Mouse (Mus musculus) CH12.LX (cell line): ENCODE results near the gene Pate2.

ENCODE experiments used
- CTCF ChIP-seq, 2 experiments: IDR thresholded peaks in 1 of 2; conservative IDR thresholded peaks in 1 of 2; 2 replicates each; pipeline ENCODE4 v1.5.1; 2011 to 2012; ENCODE audit warnings: low read depth in 2 of 2, low read length in 2 of 2, improper control_type of control experiment in 1 of 2, inconsistent platforms in 1 of 2, mild to moderate bottlenecking in 1 of 2, moderate library complexity in 1 of 2
- ELF1 ChIP-seq: IDR thresholded peaks from 2 replicates; pipeline ENCODE4 v1.6.1; 2014; ENCODE audit warnings: low read depth, mild to moderate bottlenecking, inconsistent platforms, low read length, improper control_type of control experiment
- KAT2A ChIP-seq: IDR thresholded peaks from 2 replicates; pipeline ENCODE4 v1.6.1; 2012; ENCODE audit warnings: low read length, improper control_type of control experiment, inconsistent platforms; ENCODE audit not compliant: insufficient replicate concordance
- MAFK ChIP-seq: IDR thresholded peaks from 2 replicates; pipeline ENCODE4 v1.6.1; 2011; ENCODE audit warnings: low read length, improper control_type of control experiment; ENCODE audit not compliant: insufficient replicate concordance
- MAX ChIP-seq: IDR thresholded peaks from 2 replicates; pipeline ENCODE4 v1.6.1; 2011; ENCODE audit warnings: low read length, improper control_type of control experiment
- MXI1 ChIP-seq: IDR thresholded peaks from 2 replicates; pipeline ENCODE4 v1.6.1; 2011; ENCODE audit warnings: mild to moderate bottlenecking, low read depth, low read length, improper control_type of control experiment
- NELFE ChIP-seq: IDR thresholded peaks from 2 replicates; pipeline ENCODE4 v1.6.1; 2011; ENCODE audit warnings: low read depth, low read length, improper control_type of control experiment
- POLR2A ChIP-seq: IDR thresholded peaks from 2 replicates; pipeline ENCODE4 v1.6.1; 2011; ENCODE audit warnings: low read depth, mild to moderate bottlenecking, improper control_type of control experiment, low read length
- TBP ChIP-seq: conservative IDR thresholded peaks from 2 replicates; pipeline ENCODE4 v1.6.1; 2011; ENCODE audit warnings: low read depth, low read length, improper control_type of control experiment
- USF2 ChIP-seq: conservative IDR thresholded peaks from 2 replicates; pipeline ENCODE4 v1.6.1; 2011; ENCODE audit warnings: low read depth, low read length, improper control_type of control experiment
- ZNF384 ChIP-seq: IDR thresholded peaks from 2 replicates; pipeline ENCODE4 v1.6.1; 2012; ENCODE audit warnings: low read depth, low read length, improper control_type of control experiment, inconsistent platforms

- no peak for TF ChIP-seq POLR2A
- no peak for TF ChIP-seq USF2
- no peak for TF ChIP-seq CTCF (conservative IDR thresholded peaks at IDR 0.05 in 1 of 2, IDR thresholded peaks at IDR 0.05 in 1 of 2; ENCODE audit: low read depth in 2 of 2, low read length in 2 of 2)
- TF ChIP-seq MAFK, result no peak
- TF ChIP-seq NELFE, result no peak
- TF ChIP-seq ZNF384, result no peak
- no peak for TF ChIP-seq MXI1
- no peak for TF ChIP-seq MAX
- no peak for TF ChIP-seq KAT2A
- no peak for TF ChIP-seq TBP
- no peak for TF ChIP-seq ELF1
Measured at GRCm38 (mm10) chr9:35574416-35574815, 4.3 kb downstream of the Pate2 start.
